Mouse (Mus musculus) forebrain, postnatal 0 days (tissue): ENCODE measurements around the gene Lrrc20. TPM values are rescaled to one million over a fixed set of nuclear protein-coding genes. Genes with fewer than 3 reads are reported as not detected.

Experiments used
- ATAC-seq: fragments of 200-750 bp; cut with Nextera tagmentation; 2 replicates; pipeline ENCODE4 v1.8.0; 2017; ENCODE audit warnings: mild to moderate bottlenecking, moderate library complexity
- DNase-seq: peaks from one replicate; pipeline ENCODE4 v3.0.0-alpha.2; 2015
- H3K27ac ChIP-seq: fragments of 300-500 bp; sonication (generic); 2 replicates; pipeline ENCODE4 v1.5.1; 2014; ENCODE audit warnings: low read depth, mild to moderate bottlenecking, antibody characterized with exemption, low read length, moderate library complexity, mixed read lengths
- H3K27me3 ChIP-seq: fragments of 300-500 bp; sonication (generic); 2 replicates; pipeline ENCODE4 v1.6.1; 2014; ENCODE audit warnings: mild to moderate bottlenecking, low read length, mixed read lengths; ENCODE audit not compliant: insufficient read depth
- H3K36me3 ChIP-seq: fragments of 300-500 bp; sonication (generic); 2 replicates; pipeline ENCODE4 v1.6.1; 2014; ENCODE audit warnings: mild to moderate bottlenecking, moderate library complexity; ENCODE audit not compliant: insufficient read depth
- H3K4me1 ChIP-seq: fragments of 300-500 bp; sonication (generic); 2 replicates; pipeline ENCODE4 v1.6.1; 2014; ENCODE audit warnings: antibody characterized with exemption; ENCODE audit not compliant: insufficient read depth
- H3K4me2 ChIP-seq: fragments of 300-500 bp; sonication (generic); 2 replicates; pipeline ENCODE4 v1.6.1; 2014; ENCODE audit warnings: low read depth, mild to moderate bottlenecking, moderate library complexity
- H3K4me3 ChIP-seq: fragments of 300-500 bp; sonication (generic); 2 replicates; pipeline ENCODE4 v1.5.1; 2014; ENCODE audit warnings: low read depth, low read length, mixed read lengths
- H3K9ac ChIP-seq: fragments of 300-500 bp; sonication (generic); 2 replicates; pipeline ENCODE4 v1.6.1; 2014; ENCODE audit warnings: mild to moderate bottlenecking
- H3K9me3 ChIP-seq: fragments of 300-500 bp; sonication (generic); 2 replicates; pipeline ENCODE4 v1.6.1; 2016; ENCODE audit warnings: low read length
- CTCF ChIP-seq: sonication (generic); IDR thresholded peaks from 2 replicates; pipeline ENCODE4 v1.5.1; 2016; ENCODE audit warnings: antibody characterized with exemption, control low read depth, low read depth
- WGBS: fragments of 180-500 bp; shearing (Covaris S2); extraction: QIAGEN DNeasy Blood & Tissue Kit; methylation state at CpG from one replicate; pipeline ENCODE4 v1.1.7; 2014; 5-methylcytosine and 5-hydroxymethylcytosine counted together
- polyA plus RNA-seq: library from polyadenylated mRNA; unstranded; fragments of >200 nt; fragmentation: Nextera tagmentation; extraction: Ambion mirVana; gene quantifications from 2 replicates; pipeline ENCODE4 v1.2.1, GENCODE M21; 2015
- total RNA-seq: library from RNA; depleted of rRNA; stranded (reverse); fragments of >200 nt; gene quantifications from 2 replicates; pipeline ENCODE4 v1.2.3, GENCODE M21; 2014

Lrrc20 gene
- total and polyA plus RNA-seq, 2 experiments from 2014 or later: 15.9 to 19.5 TPM

- Histone ChIP-seq H3K4me1 (peaks cover 17% of the 10 kb centered on the region), H3K9me3 (no peaks in the 10 kb centered on the region), H3K27me3 (no peaks in the 10 kb centered on the region), H3K36me3 (no peaks in the 10 kb centered on the region), H3K4me3 (no peak overlapping the region), H3K4me2 (no peak overlapping the region), H3K9ac (no peak overlapping the region), H3K27ac (no peak overlapping the region)
- DNase-seq (no peak), ATAC-seq (no peak)
- TF ChIP-seq CTCF: no peak
- WGBS: 68% methylated on average over 7 of the region's 7 CpGs
These were observed 57.7 kb downstream of the Lrrc20 start for GRCm38 (mm10) chr10:61533285-61533684.

GRCm38 (mm10) chr10:61534371-61535101 lies 58.9 kb downstream of the Lrrc20 start:
- WGBS: 28% methylated on average over 3 of the region's 3 CpGs
- no peak for TF ChIP-seq CTCF
- no peak overlapping the region for H3K4me2 ChIP-seq
- peaks cover 17% of the 10 kb centered on the region for H3K4me1 ChIP-seq
- DNase-seq (peak; percentile 61), ATAC-seq (peak; percentile 89)
- no peak overlapping the region for H3K4me3 ChIP-seq
- H3K27me3 ChIP-seq: no peaks in the 10 kb centered on the region
- H3K9me3 ChIP-seq: no peaks in the 10 kb centered on the region
- peak overlapping the region; percentile 66 for H3K27ac ChIP-seq
- no peak overlapping the region for H3K9ac ChIP-seq
- no peaks in the 10 kb centered on the region for H3K36me3 ChIP-seq

GRCm38 (mm10) chr10:61535441-61535840 lies 59.8 kb downstream of the Lrrc20 start:
- Histone ChIP-seq H3K4me1 (peaks cover 17% of the 10 kb centered on the region), H3K4me2 (no peak overlapping the region), H3K9ac (no peak overlapping the region), H3K27ac (peak overlapping the region; percentile 66; the same call in 1 of the 2 replicates), H3K4me3 (no peak overlapping the region), H3K9me3 (no peaks in the 10 kb centered on the region), H3K27me3 (no peaks in the 10 kb centered on the region), H3K36me3 (no peaks in the 10 kb centered on the region)
- ATAC-seq: no peak
- no peak for TF ChIP-seq CTCF
- no peak for DNase-seq
- WGBS: 75% methylated on average over 4 of the region's 4 CpGs

GRCm38 (mm10) chr10:61536130-61537035 lies 60.8 kb downstream of the Lrrc20 start:
- Histone ChIP-seq H3K9ac (no peak overlapping the region), H3K27me3 (no peaks in the 10 kb centered on the region), H3K4me3 (no peak overlapping the region), H3K4me2 (no peak overlapping the region), H3K27ac (no peak overlapping the region), H3K36me3 (no peaks in the 10 kb centered on the region), H3K9me3 (no peaks in the 10 kb centered on the region), H3K4me1 (peaks cover 17% of the 10 kb centered on the region)
- 16% methylated on average over 20 of the region's 20 CpGs for WGBS
- TF ChIP-seq CTCF: no peak
- DNase-seq: peak; percentile 31
- 0 out of 2 replicates have a peak, but pooled peaks have one; percentile 5 for ATAC-seq

DNA sequence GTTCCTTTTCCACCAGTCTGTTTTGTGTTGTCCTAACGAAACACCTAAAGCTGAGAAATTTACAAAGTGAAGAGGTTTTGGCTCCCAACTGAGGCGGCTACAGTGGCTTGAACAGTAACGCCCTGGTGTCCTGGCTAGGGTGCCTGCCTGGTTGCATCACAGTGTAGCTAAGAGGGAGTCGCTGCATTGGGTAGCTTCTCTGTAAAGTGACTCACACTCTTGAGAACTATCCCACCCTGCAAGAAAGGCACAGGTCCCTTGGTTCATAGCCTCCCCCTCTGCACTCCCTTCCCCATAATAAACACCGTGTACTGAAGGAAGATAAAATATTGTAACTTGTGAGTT lies 61.4 kb downstream of the Lrrc20 start:
- TF ChIP-seq CTCF: no peak
- Histone ChIP-seq H3K4me2 (no peak overlapping the region), H3K36me3 (no peaks in the 10 kb centered on the region), H3K4me3 (no peak overlapping the region), H3K27ac (no peak overlapping the region), H3K4me1 (peaks cover 17% of the 10 kb centered on the region), H3K27me3 (no peaks in the 10 kb centered on the region), H3K9me3 (no peaks in the 10 kb centered on the region), H3K9ac (no peak overlapping the region)
- WGBS: 73% methylated on average over 5 of the region's 5 CpGs
- ATAC-seq (no peak), DNase-seq (no peak)

DNA sequence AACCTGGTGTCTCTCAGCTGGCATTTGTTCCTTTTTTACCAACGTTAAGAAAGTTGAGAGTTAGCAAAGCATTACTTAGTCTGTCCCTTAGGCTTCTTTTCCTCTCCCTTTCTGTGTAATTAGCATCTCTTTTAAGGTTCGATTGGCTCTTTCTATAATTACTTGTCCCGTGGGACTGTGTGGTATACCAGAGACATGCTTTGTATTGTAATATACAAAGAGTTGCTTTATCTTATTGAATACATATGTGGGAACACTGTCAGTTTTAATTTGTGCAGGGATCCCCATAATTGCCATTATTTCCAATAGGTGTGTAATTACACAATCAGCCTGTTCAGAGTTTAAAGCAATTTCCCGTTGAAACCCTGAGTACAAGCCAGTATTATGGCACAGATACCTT lies 62.8 kb downstream of the Lrrc20 start:
- no peak overlapping the region for H3K9ac ChIP-seq
- no peaks in the 10 kb centered on the region for H3K36me3 ChIP-seq
- no peaks in the 10 kb centered on the region for H3K9me3 ChIP-seq
- TF ChIP-seq CTCF: no peak
- no peak overlapping the region for H3K4me3 ChIP-seq
- no peak for ATAC-seq
- 10% methylated on average over 4 of the region's 4 CpGs for WGBS
- no peak overlapping the region for H3K27ac ChIP-seq
- H3K4me2 ChIP-seq: no peak overlapping the region
- H3K4me1 ChIP-seq: peaks cover 17% of the 10 kb centered on the region
- no peak for DNase-seq
- no peaks in the 10 kb centered on the region for H3K27me3 ChIP-seq
